Comparison of ENCODE assay signal across 8 mouse cellular contexts in genomic region chr12:102181799-102182357, GRCm38 (mm10). TPM values are rescaled to one million over a fixed set of nuclear protein-coding genes. Genes with fewer than 3 reads are reported as not detected.
DNase-seq lines count a peak whose midpoint lies in the region; ATAC-seq lines count a peak whose summit lies in the region.

No protein-coding gene starts in this region.

- no peak overlapping the region for H3K4me2 ChIP-seq in embryonic facial prominence, embryonic 14.5 days (ENCODE audit: low read depth, low read length)
- H3K4me2 ChIP-seq in hindbrain, embryonic 13.5 days, result no peak overlapping the region
- no peak overlapping the region for H3K4me2 ChIP-seq in limb, embryonic 11.5 days (ENCODE audit: low read depth, severe bottlenecking)

- 35% methylated on average over 5 of the region's 5 CpGs for WGBS in embryonic facial prominence, embryonic 14.5 days
- 40% methylated on average over 5 of the region's 5 CpGs for WGBS in hindbrain, embryonic 13.5 days
- WGBS in limb, embryonic 11.5 days, result 41% methylated on average over 5 of the region's 5 CpGs

- no peak overlapping the region for H3K4me3 ChIP-seq in embryonic facial prominence, embryonic 14.5 days (ENCODE audit: low read depth, low read length)
- H3K4me3 ChIP-seq in hindbrain, embryonic 13.5 days, result no peak overlapping the region
- no peak overlapping the region for H3K4me3 ChIP-seq in limb, embryonic 11.5 days (ENCODE audit: low read depth, low read length)

- H3K9me3 ChIP-seq in embryonic facial prominence, embryonic 14.5 days (ENCODE audit: control insufficient read depth, low read length), result 0 out of 2 replicates have a peak, but pooled peaks cover 3% of the 10 kb centered on the region
- no peaks in the 10 kb centered on the region for H3K9me3 ChIP-seq in hindbrain, embryonic 13.5 days
- no peaks in the 10 kb centered on the region for H3K9me3 ChIP-seq in limb, embryonic 11.5 days (ENCODE audit: control insufficient read depth, low read length)

- ATAC-seq in embryonic facial prominence, embryonic 14.5 days (ENCODE audit: low read depth), result no peak
- ATAC-seq in hindbrain, embryonic 13.5 days (ENCODE audit: low FRiP score), result peak; percentile 41; the same call in 1 of the 2 replicates
- ATAC-seq in limb, embryonic 11.5 days (ENCODE audit: insufficient number of reproducible peaks, low FRiP score, low TSS enrichment, low read depth), result no peak; the same call in 1 of the 2 replicates

- H3K27me3 ChIP-seq in embryonic facial prominence, embryonic 14.5 days (replicated peaks; ENCODE audit: control insufficient read depth, insufficient read depth, low read length), result no peaks in the 10 kb centered on the region
- no peaks in the 10 kb centered on the region for H3K27me3 ChIP-seq in hindbrain, embryonic 13.5 days
- no peaks in the 10 kb centered on the region for H3K27me3 ChIP-seq in limb, embryonic 11.5 days (ENCODE audit: control insufficient read depth, insufficient read depth, low read length)

- no peaks in the 10 kb centered on the region for H3K4me1 ChIP-seq in embryonic facial prominence, embryonic 14.5 days (ENCODE audit: control insufficient read depth, insufficient read depth, low read length)
- peaks cover 8% of the 10 kb centered on the region for H3K4me1 ChIP-seq in hindbrain, embryonic 13.5 days (replicated peaks)
- no peaks in the 10 kb centered on the region for H3K4me1 ChIP-seq in limb, embryonic 11.5 days (ENCODE audit: control insufficient read depth, insufficient read depth, low read length)

- H3K9ac ChIP-seq in embryonic facial prominence, embryonic 14.5 days (ENCODE audit: low read depth, low read length), result no peak overlapping the region
- H3K9ac ChIP-seq in hindbrain, embryonic 13.5 days, result no peak overlapping the region
- no peak overlapping the region for H3K9ac ChIP-seq in limb, embryonic 11.5 days (ENCODE audit: low read length)

- no peaks in the 10 kb centered on the region for H3K36me3 ChIP-seq in embryonic facial prominence, embryonic 14.5 days (ENCODE audit: control insufficient read depth, insufficient read depth, low read length)
- H3K36me3 ChIP-seq in hindbrain, embryonic 13.5 days, result no peaks in the 10 kb centered on the region
- H3K36me3 ChIP-seq in limb, embryonic 11.5 days (ENCODE audit: control insufficient read depth, insufficient read depth, low read length), result no peaks in the 10 kb centered on the region

- DNase-seq in left cerebral cortex, adult 18-20 months (ENCODE audit: low spot score in 2 of 2), result peak; percentile 41 to 73
- no peak for DNase-seq in left cerebral cortex, adult 8-10 months (ENCODE audit: low spot score in 2 of 2)
- peak; percentile 81 for DNase-seq in adrenal gland, postnatal 10 days
- peak; percentile 16 for DNase-seq in embryonic facial prominence, embryonic 14.5 days (ENCODE audit: low spot score)
- DNase-seq in limb, embryonic 11.5 days (ENCODE audit: low spot score), result peak; percentile 85
- DNase-seq in natural killer cell, adult 2 months (ENCODE audit: low spot score in 2 of 2), result peak; percentile 34 to 59
- peak; percentile 20 to 73 for DNase-seq in thymus, postnatal 10 days (ENCODE audit: low spot score in 2 of 2)

- no peak overlapping the region for H3K27ac ChIP-seq in embryonic facial prominence, embryonic 14.5 days (replicated peaks; ENCODE audit: low read depth, low read length)
- no peak overlapping the region for H3K27ac ChIP-seq in hindbrain, embryonic 13.5 days
- no peak overlapping the region for H3K27ac ChIP-seq in limb, embryonic 11.5 days (replicated peaks; ENCODE audit: low read depth, low read length)

RNA-seq across cellular contexts. Expression of gene Slc24a4, which starts 53.3 kb away (rescaled TPM):
- 10 to 100 TPM; 45.0 to 49.2 TPM for total RNA-seq in left cerebral cortex, adult 18-20 months (2021)
- total RNA-seq in left cerebral cortex, adult 8-10 months (2022), result 10 to 100 TPM; 47.2 to 53.8 (median 50.8) TPM
- under 1 TPM; 0.45 to 0.87 TPM for total RNA-seq in adrenal gland, postnatal 10 days (2021)
- polyA plus RNA-seq in embryonic facial prominence, embryonic 14.5 days (2014; fragmentation: Nextera tagmentation; extraction: Ambion mirVana), result 0.65 and 0.79 TPM in 2 replicates
- 1.7 and 1.9 TPM in 2 replicates for polyA plus RNA-seq in hindbrain, embryonic 13.5 days (2015; fragmentation: Nextera tagmentation; extraction: Ambion mirVana)
- not detected in 2 replicates for polyA plus RNA-seq in limb, embryonic 11.5 days (2014; fragmentation: Nextera tagmentation; extraction: Ambion mirVana)

Comparison
In these comparisons a context has a peak if more than half of its experiments do, and no peak if none do; other contexts are left out.
1. DNase-seq: peak in left cerebral cortex, adult 18-20 months (2 of 2), adrenal gland, postnatal 10 days (single experiment), embryonic facial prominence, embryonic 14.5 days (single experiment), limb, embryonic 11.5 days (single experiment), natural killer cell, adult 2 months (2 of 2) and thymus, postnatal 10 days (2 of 2); none in left cerebral cortex, adult 8-10 months (0 of 2).
2. RNA of gene Slc24a4, which starts 53.3 kb away (total RNA-seq): 47.2 to 53.8 TPM in left cerebral cortex, adult 8-10 months and 45.0 to 49.2 TPM in left cerebral cortex, adult 18-20 months; 0.45 to 0.87 TPM in adrenal gland, postnatal 10 days; every median in the first group is over 10 times any median in the second.